Mouse (Mus musculus): ENCODE measurements around the gene Cracr2b.
"Not testable (repeated sequence)": the region's sequence is repeated elsewhere in the genome, so short reads cannot be mapped to it uniquely, and the experiment has no call there.

Gene Cracr2b

GRCm38 (mm10) chr7:141432741-141433516, 28.0 kb upstream of the Cracr2b start:
- intact Hi-C loops (cut with DNase I) = no loop called here

- intact Hi-C loops (cut with DNase I) = no loop called here
Observed at GRCm38 (mm10) chr7:141433517-141434400, 27.1 kb upstream of the Cracr2b start.

- intact Hi-C loops (cut with DNase I) = no loop called here
Observed at GRCm38 (mm10) chr7:141434464-141434863, 26.4 kb upstream of the Cracr2b start.

GRCm38 (mm10) chr7:141435129-141435855, 25.6 kb upstream of the Cracr2b start:
- intact Hi-C loops (cut with DNase I) = no loop called here

- intact Hi-C loops (cut with DNase I) = no loop called here
Observed at GRCm38 (mm10) chr7:141435856-141436522, 24.9 kb upstream of the Cracr2b start.

- intact Hi-C loops (cut with DNase I) = no loop called here
Observed at GRCm38 (mm10) chr7:141436523-141436892, 24.4 kb upstream of the Cracr2b start.

GRCm38 (mm10) chr7:141437178-141438120, 23.4 kb upstream of the Cracr2b start, which contains the start of gene Slc25a22:
Slc25a22 (minus strand) TSS chr7:141437892.
- intact Hi-C loops (cut with DNase I) = loop anchor here (1.0 kb wide), 1 partner anchor 28 kb away; no protein-coding TSS in a partner anchor

GRCm38 (mm10) chr7:141438201-141438968, 22.5 kb upstream of the Cracr2b start:
- intact Hi-C loops (cut with DNase I) = no loop called here

- intact Hi-C loops (cut with DNase I) = no loop called here
Observed at GRCm38 (mm10) chr7:141439140-141439679, 21.7 kb upstream of the Cracr2b start.

GRCm38 (mm10) chr7:141439811-141440210, 21.1 kb upstream of the Cracr2b start:
- intact Hi-C loops (cut with DNase I) = no loop called here

- intact Hi-C loops (cut with DNase I) = no loop called here
Observed at GRCm38 (mm10) chr7:141440613-141441012, 20.3 kb upstream of the Cracr2b start.

- intact Hi-C loops (cut with DNase I) = no loop called here
Observed at GRCm38 (mm10) chr7:141441460-141441859, 19.4 kb upstream of the Cracr2b start.

GRCm38 (mm10) chr7:141442199-141442598, 18.7 kb upstream of the Cracr2b start:
- intact Hi-C loops (cut with DNase I) = no loop called here

GRCm38 (mm10) chr7:141443081-141443821, 17.6 kb upstream of the Cracr2b start:
- intact Hi-C loops (cut with DNase I) = no loop called here

- intact Hi-C loops (cut with DNase I) = no loop called here
Observed at GRCm38 (mm10) chr7:141443828-141444237, 17.1 kb upstream of the Cracr2b start, which contains the start of gene Pidd1. Pidd1 (minus strand) TSS chr7:141444025.

GRCm38 (mm10) chr7:141446374-141446773, 14.5 kb upstream of the Cracr2b start:
- intact Hi-C loops (cut with DNase I) = not testable (repeated sequence)

GRCm38 (mm10) chr7:141447110-141447991, 13.5 kb upstream of the Cracr2b start, which contains the start of gene Rplp2:
Rplp2 (plus strand) TSS chr7:141447370.
- intact Hi-C loops (cut with DNase I) = no loop called here

All from adrenal gland (tissue).